Mouse (Mus musculus): ENCODE data around the gene Prpf3. TPM values are rescaled to one million over a fixed set of nuclear protein-coding genes. Genes with fewer than 3 reads are reported as not detected.
"Not testable (repeated sequence)": the region's sequence is repeated elsewhere in the genome, so short reads cannot be mapped to it uniquely, and the experiment has no call there.

The Prpf3 gene
- 22.7 and 23.9 TPM in 2 replicates for polyA plus RNA-seq (2015; fragmentation: Nextera tagmentation; extraction: Ambion mirVana)

DNA sequence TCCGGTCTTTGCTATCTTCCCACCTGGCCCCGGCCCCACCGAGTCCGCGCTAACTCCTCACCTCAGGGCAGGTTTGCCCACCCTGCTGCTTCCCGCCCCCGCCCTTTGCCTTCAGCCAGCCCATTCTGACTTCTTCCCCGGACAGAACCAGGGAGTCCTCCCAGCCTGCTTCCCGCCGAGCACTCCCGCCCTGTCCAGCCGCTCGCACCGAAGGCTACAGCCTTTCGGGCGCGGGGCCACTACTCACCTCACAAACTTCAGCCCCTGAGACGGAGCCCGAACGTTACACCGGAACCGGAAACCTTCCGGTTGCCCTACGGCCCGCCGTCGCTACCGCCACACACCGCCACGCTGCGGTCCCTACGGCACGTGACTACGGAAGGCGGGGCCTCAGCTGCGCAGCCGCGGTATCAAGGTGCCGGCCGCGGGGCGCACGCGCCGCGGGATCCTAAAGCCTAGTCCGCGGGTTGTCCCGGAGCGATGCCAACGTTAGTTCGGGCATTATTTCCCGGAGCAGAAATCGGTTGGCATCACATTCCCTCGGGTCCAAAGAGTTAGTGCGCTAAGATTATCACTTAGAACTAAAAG lies at the start of gene Prpf3:
Gene Prpf3 (minus strand): TSS at position 384 of the 588 bp plus-strand sequence.
- Histone ChIP-seq H3K9me3 (replicated peaks) (no peaks in the 10 kb centered on the region), H3K27me3 (no peaks in the 10 kb centered on the region), H3K27ac (replicated peaks) (peak within 1 kb of the TSS; percentile 81), H3K36me3 (replicated peaks) (peaks cover 30% of the 10 kb centered on the region), H3K9ac (peak within 1 kb of the TSS; percentile 84), H3K4me3 (replicated peaks) (peak within 1 kb of the TSS; percentile 87), H3K4me1 (replicated peaks) (peaks cover 48% of the 10 kb centered on the region), H3K4me2 (peak within 1 kb of the TSS; percentile 78)
- ATAC-seq (ENCODE audit: insufficient read depth) = peak; percentile 96
- under 1% methylated on average over 56 of the region's 56 CpGs for WGBS (ENCODE audit: insufficient replicate concordance)

DNA sequence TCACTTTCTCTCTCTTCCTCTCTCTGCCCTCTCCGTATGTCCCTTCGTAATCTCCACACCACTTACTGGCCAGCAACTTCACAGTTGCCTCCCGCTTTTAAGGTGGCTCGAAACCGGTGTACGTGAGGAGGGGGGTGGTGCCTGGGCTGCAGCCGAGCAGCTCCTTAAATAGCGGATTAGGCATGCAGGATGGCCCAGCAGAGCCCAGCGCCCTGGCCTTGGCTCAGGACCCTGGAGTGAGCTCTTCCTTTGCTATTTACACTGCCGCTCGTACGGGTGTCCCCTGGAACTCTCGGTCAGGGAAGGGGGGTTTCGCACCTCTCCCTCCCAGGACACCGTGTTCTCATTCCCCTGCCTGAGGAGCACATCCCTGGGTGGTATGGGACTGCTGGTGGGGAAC lies 48.9 kb upstream of the Prpf3 start, which contains the start of gene Car14:
Gene Car14 (minus strand): TSS at position 124 of the 400 bp plus-strand sequence.
- Histone ChIP-seq H3K4me3 (replicated peaks) (peak within 1 kb of the TSS; percentile 33), H3K36me3 (replicated peaks) (no peaks in the 10 kb centered on the region), H3K27me3 (peaks cover 94% of the 10 kb centered on the region), H3K27ac (replicated peaks) (peak within 1 kb of the TSS; percentile 78), H3K4me1 (replicated peaks) (peaks cover 27% of the 10 kb centered on the region), H3K9me3 (replicated peaks) (no peaks in the 10 kb centered on the region), H3K9ac (peak within 1 kb of the TSS; percentile 19; the same call in 1 of the 2 replicates), H3K4me2 (peak within 1 kb of the TSS; percentile 66)
- ATAC-seq (ENCODE audit: insufficient read depth) = 0 out of 2 replicates have a peak, but pooled peaks have one; percentile 14
- 3% methylated on average over 15 of the region's 15 CpGs for WGBS (ENCODE audit: insufficient replicate concordance)

DNA sequence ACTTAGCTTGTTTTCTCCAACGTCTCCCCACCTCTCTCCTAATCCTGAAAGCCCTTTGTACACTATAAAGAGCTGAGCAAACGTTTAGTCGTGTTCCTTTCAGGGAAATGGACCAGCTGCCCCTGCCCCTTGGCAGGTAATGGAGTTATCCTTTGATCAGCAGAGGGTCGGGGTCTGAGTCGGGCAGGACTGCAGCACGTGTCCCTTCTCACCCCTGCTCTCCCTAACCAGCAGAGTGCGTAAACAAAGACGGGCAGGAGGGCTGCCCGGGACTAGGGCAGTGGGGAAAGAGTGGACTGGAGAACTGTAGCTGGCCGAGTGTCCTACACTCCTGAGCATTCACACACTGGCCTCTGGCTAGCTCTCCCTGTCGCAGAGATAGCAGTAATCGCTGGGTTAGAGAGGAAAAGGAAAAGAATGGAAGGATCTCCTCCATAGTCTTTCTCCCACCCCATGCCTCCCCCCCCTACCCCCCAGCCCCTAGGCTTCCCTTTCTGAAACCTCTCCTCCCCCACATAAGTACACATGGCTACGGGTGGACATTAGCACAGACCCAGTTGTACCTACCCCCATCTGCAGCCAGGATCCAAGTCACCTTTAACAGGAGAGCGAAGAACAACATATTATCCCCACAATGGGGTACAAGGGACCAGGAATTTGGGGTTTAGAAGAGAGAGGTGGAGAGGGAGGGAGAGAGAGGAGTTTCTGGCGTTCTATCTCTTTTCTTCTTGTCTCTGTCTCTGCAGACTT lies 48.2 kb upstream of the Prpf3 start:
- peak overlapping the region; percentile 78 for H3K27ac ChIP-seq (replicated peaks)
- ATAC-seq (ENCODE audit: insufficient read depth) = peak; percentile 78
- H3K9me3 ChIP-seq (replicated peaks) = no peaks in the 10 kb centered on the region
- peak overlapping the region; percentile 66 for H3K4me2 ChIP-seq
- H3K9ac ChIP-seq = peak overlapping the region; percentile 19; the same call in 1 of the 2 replicates
- peaks cover 27% of the 10 kb centered on the region for H3K4me1 ChIP-seq (replicated peaks)
- H3K4me3 ChIP-seq (replicated peaks) = peak overlapping the region; percentile 33
- 9% methylated on average over 15 of the region's 15 CpGs for WGBS (ENCODE audit: insufficient replicate concordance)
- H3K36me3 ChIP-seq (replicated peaks) = no peaks in the 10 kb centered on the region
- H3K27me3 ChIP-seq = peaks cover 87% of the 10 kb centered on the region

DNA sequence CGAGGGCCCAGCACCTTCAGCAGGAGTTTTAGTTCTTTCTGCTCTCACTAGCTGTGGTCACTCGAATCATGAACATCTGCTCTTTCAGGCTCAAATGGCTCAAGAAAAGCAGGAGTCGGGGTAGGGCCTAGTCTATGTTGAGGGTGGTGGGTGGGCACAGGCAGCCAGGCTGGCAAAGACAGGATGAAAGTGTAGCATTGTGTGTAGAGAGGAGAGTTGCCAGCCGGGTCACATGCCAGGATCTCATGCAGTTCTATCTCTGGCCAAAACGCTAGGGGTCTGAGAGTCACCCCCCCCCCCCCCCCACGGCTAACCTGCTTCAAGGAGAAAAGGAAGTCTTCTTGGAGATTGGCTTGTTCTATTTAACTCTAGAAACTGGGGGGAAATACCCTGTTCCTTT lies 47.0 kb upstream of the Prpf3 start:
- Histone ChIP-seq H3K27me3 (peaks cover 74% of the 10 kb centered on the region), H3K4me1 (replicated peaks) (peaks cover 27% of the 10 kb centered on the region), H3K9me3 (replicated peaks) (no peaks in the 10 kb centered on the region), H3K4me3 (replicated peaks) (no peak overlapping the region), H3K9ac (no peak overlapping the region), H3K4me2 (no peak overlapping the region), H3K27ac (replicated peaks) (peak overlapping the region; percentile 6; the same call in 1 of the 2 replicates), H3K36me3 (replicated peaks) (0 out of 2 replicates have a peak, but pooled peaks cover 2% of the 10 kb centered on the region)
- ATAC-seq (ENCODE audit: insufficient read depth) = no peak
- 36% methylated on average over 6 of the region's 6 CpGs for WGBS (ENCODE audit: insufficient replicate concordance)

DNA sequence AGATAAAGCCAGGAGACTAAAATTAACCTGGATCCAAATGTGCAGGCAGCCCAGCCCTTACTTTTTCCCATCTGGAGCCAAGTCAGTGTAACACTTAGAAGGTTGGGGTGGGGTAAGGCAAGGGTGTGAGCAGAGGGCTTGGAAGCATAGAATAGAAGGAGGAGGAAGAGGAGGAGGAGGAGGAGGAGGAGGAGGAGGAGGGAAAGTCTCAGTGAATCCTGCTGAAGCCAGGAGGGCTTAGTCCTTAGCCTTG lies 46.6 kb upstream of the Prpf3 start:
- 0 out of 2 replicates have a peak, but pooled peaks cover 5% of the 10 kb centered on the region for H3K36me3 ChIP-seq (replicated peaks)
- peaks cover 71% of the 10 kb centered on the region for H3K27me3 ChIP-seq
- H3K4me3 ChIP-seq (replicated peaks) = no peak overlapping the region
- peak overlapping the region; percentile 6; the same call in 1 of the 2 replicates for H3K27ac ChIP-seq (replicated peaks)
- H3K9ac ChIP-seq = no peak overlapping the region
- no peak overlapping the region for H3K4me2 ChIP-seq
- no peak for ATAC-seq (ENCODE audit: insufficient read depth)
- H3K4me1 ChIP-seq (replicated peaks) = peaks cover 27% of the 10 kb centered on the region
- no peaks in the 10 kb centered on the region for H3K9me3 ChIP-seq (replicated peaks)

DNA sequence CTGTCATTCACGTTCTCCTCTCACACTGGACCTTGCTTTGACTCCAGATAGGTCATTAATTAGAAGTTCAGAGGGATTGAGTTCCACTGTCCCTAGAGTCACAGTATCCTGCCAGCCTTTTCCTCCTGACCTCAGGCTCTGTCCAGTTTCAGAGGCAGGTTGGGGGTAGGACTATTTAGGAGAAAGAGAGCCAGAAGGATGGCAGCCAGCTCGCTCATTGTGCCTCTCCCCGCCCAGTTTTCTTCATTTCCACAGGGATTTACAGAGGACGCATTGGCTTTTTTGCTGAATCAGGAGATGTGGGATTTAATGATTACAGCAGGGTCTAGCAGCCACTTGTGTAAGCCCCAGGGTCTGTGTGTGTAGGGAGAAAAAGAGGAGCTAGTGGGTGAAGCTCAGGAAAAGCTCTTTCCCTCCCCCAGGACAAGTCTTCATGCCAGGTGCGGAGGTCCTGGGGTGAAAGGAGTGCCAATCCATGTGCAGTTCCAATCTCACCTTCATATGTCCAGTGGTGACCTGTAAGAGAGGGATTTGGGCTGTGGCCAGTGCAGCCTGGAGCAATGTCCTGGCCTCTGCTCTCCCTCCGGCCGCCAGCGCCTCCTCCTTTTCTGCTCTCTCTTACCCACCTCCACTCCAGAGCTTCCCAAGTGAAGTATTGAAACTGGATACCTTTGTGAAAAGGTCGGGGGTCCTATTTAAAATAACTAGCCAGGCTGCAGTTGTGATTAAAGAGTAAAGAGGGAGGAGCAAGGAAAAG lies 46.1 kb upstream of the Prpf3 start:
- 0 out of 2 replicates have a peak, but pooled peaks cover 5% of the 10 kb centered on the region for H3K36me3 ChIP-seq (replicated peaks)
- peaks cover 26% of the 10 kb centered on the region for H3K4me1 ChIP-seq (replicated peaks)
- peak overlapping the region; percentile 59; the same call in 1 of the 2 replicates for H3K27ac ChIP-seq (replicated peaks)
- no peak overlapping the region for H3K9ac ChIP-seq
- H3K27me3 ChIP-seq = peaks cover 66% of the 10 kb centered on the region
- WGBS (ENCODE audit: insufficient replicate concordance) = 63% methylated on average over 9 of the region's 9 CpGs
- H3K4me3 ChIP-seq (replicated peaks) = no peak overlapping the region
- H3K4me2 ChIP-seq = no peak overlapping the region
- H3K9me3 ChIP-seq (replicated peaks) = no peaks in the 10 kb centered on the region
- no peak for ATAC-seq (ENCODE audit: insufficient read depth)

DNA sequence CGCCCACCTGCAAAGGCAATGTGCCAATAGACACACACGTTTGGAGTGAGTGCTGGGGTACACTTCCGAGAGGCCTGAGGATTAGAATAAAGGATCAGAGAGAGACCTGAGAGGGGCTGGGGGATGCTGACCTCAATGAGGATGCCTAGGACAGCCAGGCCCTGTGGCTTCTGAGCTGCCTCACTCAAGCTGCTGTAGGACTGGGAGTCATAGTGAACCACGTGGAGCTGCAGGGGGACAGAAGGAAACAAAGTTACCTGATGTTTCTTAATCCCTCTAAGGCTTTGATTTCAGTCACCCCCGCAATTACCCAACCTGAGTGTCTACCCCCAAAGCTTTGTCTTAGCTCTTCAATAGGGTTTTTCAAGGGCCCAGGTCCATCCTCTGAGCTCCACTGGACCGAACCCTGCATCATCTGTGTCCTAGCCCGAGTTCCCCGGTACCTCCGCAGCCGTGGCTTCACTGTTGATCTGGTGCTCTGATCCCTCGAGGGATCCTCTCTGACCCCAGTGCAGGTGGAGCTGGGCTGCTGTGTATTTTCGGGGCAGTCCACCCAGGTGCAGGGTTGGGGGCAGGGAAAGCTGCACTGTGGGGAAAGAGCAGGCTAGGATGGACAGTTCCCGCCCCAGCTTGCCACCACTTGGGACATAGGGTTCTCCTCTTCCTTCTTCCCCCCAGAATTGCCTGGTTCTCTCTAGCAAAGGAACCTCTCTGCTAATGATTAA lies 44.3 kb upstream of the Prpf3 start:
- H3K27ac ChIP-seq (replicated peaks) = no peak overlapping the region
- no peak overlapping the region for H3K4me2 ChIP-seq
- H3K9me3 ChIP-seq (replicated peaks) = no peaks in the 10 kb centered on the region
- peaks cover 14% of the 10 kb centered on the region for H3K4me1 ChIP-seq (replicated peaks)
- 60% methylated on average over 13 of the region's 13 CpGs for WGBS (ENCODE audit: insufficient replicate concordance)
- no peak overlapping the region for H3K4me3 ChIP-seq (replicated peaks)
- H3K36me3 ChIP-seq (replicated peaks) = 0 out of 2 replicates have a peak, but pooled peaks cover 5% of the 10 kb centered on the region
- peaks cover 47% of the 10 kb centered on the region for H3K27me3 ChIP-seq
- no peak overlapping the region for H3K9ac ChIP-seq
- ATAC-seq (ENCODE audit: insufficient read depth) = no peak

DNA sequence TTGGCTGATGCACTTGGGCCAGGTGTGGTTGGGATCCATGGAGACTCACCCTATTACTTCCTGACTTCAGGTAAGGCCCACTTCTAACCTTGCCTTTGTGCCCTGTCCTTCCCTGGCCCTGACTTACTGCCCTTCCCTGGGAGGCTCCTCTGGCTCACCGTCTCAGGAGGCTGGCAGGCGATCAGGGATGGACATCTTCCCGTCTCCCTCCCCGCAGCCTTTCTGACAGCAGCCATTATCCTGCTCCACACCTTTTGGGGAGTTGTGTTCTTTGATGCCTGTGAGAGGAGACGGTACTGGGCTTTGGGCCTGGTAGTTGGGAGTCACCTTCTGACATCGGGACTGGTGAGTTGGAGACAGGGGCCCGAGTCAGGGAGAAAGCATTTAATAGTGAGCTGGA lies 39.8 kb upstream of the Prpf3 start:
- ATAC-seq (ENCODE audit: insufficient read depth); H3K9ac ChIP-seq; H3K4me3 ChIP-seq (replicated peaks); H3K27ac ChIP-seq (replicated peaks); H3K36me3 ChIP-seq (replicated peaks); H3K9me3 ChIP-seq (replicated peaks): not testable (repeated sequence)
- Histone ChIP-seq H3K4me2 (peak overlapping the region; percentile 87; the same call in 1 of the 2 replicates), H3K27me3 (peaks cover 15% of the 10 kb centered on the region), H3K4me1 (replicated peaks) (peaks cover 41% of the 10 kb centered on the region)
- WGBS (ENCODE audit: insufficient replicate concordance) = 86% methylated on average over 7 of the region's 7 CpGs

DNA sequence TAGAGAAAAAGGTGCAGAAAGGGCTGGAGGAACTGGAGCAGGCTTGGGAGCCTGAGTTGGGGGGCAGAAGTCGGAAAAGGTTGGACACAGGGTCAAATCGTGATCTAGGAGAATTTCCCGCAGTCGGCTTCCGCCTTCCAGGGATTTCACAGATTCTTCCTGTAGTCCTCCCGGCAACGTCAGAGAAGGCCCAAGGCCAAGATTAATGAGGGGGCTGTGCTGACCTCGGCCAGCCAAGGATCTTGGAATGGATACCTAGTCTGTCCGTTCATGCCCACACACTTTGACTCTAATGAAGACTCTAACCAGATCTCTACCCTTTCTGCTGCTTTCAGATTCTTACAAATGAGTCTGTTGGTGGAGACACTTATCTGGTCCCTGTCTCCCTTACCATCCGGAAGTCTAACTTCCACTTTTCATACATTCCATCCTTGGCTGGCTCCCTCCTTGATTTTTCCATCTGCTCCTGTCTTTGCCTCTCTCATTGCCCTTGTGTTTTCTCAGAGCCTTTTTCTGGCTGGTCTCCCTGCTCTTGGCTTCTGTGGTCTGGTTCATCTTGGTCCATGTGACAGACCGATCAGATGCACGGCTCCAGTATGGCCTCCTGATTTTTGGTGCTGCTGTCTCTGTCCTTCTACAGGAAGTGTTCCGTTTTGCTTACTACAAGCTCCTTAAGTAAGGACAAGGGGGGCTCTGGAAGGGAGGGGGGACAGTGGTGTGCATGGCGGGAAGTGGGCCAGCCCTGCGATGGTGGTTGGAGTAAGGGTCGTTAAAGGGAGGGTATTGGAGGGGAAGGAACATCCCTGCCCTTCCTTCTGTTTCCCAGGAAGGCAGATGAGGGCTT lies 38.9 kb upstream of the Prpf3 start:
- Histone ChIP-seq H3K4me2 (peak overlapping the region; percentile 87), H3K4me3 (replicated peaks) (peak overlapping the region; percentile 69), H3K9me3 (replicated peaks) (no peaks in the 10 kb centered on the region), H3K9ac (peak overlapping the region; percentile 81), H3K4me1 (replicated peaks) (peaks cover 44% of the 10 kb centered on the region), H3K27me3 (peaks cover 9% of the 10 kb centered on the region; the same call in 1 of the 2 replicates), H3K27ac (replicated peaks) (peak overlapping the region; percentile 72), H3K36me3 (replicated peaks) (0 out of 2 replicates have a peak, but pooled peaks cover 5% of the 10 kb centered on the region)
- ATAC-seq (ENCODE audit: insufficient read depth) = no peak; the same call in 1 of the 2 replicates
- WGBS (ENCODE audit: insufficient replicate concordance) = 3% methylated on average over 16 of the region's 16 CpGs
